Mouse (Mus musculus): ENCODE results near the gene Emc7. TPM values are rescaled to one million over a fixed set of nuclear protein-coding genes. Genes with fewer than 3 reads are reported as not detected.
A peak's percentile ranks its signal among the peaks of the same experiment; 100 is the strongest.
"Not testable (repeated sequence)": the region's sequence is repeated elsewhere in the genome, so short reads cannot be mapped to it uniquely, and the experiment has no call there.

The Emc7 gene
- 10 to 100 TPM; 16.2 to 16.8 TPM for total RNA-seq (2021)

- intact Hi-C loops (cut with DNase I): loop anchor here (2.0 kb wide), 4 partner anchors 36 to 192 kb away; partner anchors contain the start of genes Emc4 and Katnbl1
Measured at GRCm38 (mm10) chr2:112454862-112455564, at the start of gene Emc7. Emc7 (plus strand) TSS chr2:112454997.

GRCm38 (mm10) chr2:112407030-112407429, 47.8 kb upstream of the Emc7 start:
- DNase-seq: no peak
- intact Hi-C loops (cut with DNase I): no loop called here

More at GRCm38 (mm10) chr2:112454862-112455564, at the start of gene Emc7:
- DNase-seq: peak; percentile 98 to 99

- intact Hi-C loops (cut with DNase I): no loop called here
- DNase-seq: no peak
Measured at GRCm38 (mm10) chr2:112425308-112425707, 29.5 kb upstream of the Emc7 start.

- intact Hi-C loops (cut with DNase I); DNase-seq: not testable (repeated sequence)
Measured at GRCm38 (mm10) chr2:112428534-112428933, 26.3 kb upstream of the Emc7 start.

GRCm38 (mm10) chr2:112429665-112430064, 25.1 kb upstream of the Emc7 start:
- DNase-seq: no peak
- intact Hi-C loops (cut with DNase I): no loop called here

- intact Hi-C loops (cut with DNase I): no loop called here
- no peak for DNase-seq
Measured at GRCm38 (mm10) chr2:112430403-112430802, 24.4 kb upstream of the Emc7 start.

- DNase-seq: no peak
- intact Hi-C loops (cut with DNase I): no loop called here
Measured at GRCm38 (mm10) chr2:112432523-112432922, 22.3 kb upstream of the Emc7 start.

GRCm38 (mm10) chr2:112433359-112433758, 21.4 kb upstream of the Emc7 start:
- intact Hi-C loops (cut with DNase I): no loop called here
- DNase-seq: no peak

GRCm38 (mm10) chr2:112436292-112436691, 18.5 kb upstream of the Emc7 start:
- no peak for DNase-seq
- intact Hi-C loops (cut with DNase I): no loop called here

GRCm38 (mm10) chr2:112437589-112437988, 17.2 kb upstream of the Emc7 start:
- intact Hi-C loops (cut with DNase I): no loop called here
- no peak for DNase-seq

GRCm38 (mm10) chr2:112443491-112443890, 11.3 kb upstream of the Emc7 start:
- intact Hi-C loops (cut with DNase I): no loop called here

GRCm38 (mm10) chr2:112445511-112445910, 9.3 kb upstream of the Emc7 start:
- intact Hi-C loops (cut with DNase I): loop anchor here (5.0 kb wide), 1 partner anchor 37 kb away; the partner anchor contains the start of gene Chrm5
- DNase-seq: no peak

More at GRCm38 (mm10) chr2:112443491-112443890, 11.3 kb upstream of the Emc7 start:
- no peak for DNase-seq

GRCm38 (mm10) chr2:112448046-112448445, 6.8 kb upstream of the Emc7 start:
- intact Hi-C loops (cut with DNase I): loop anchor here (5.0 kb wide), 1 partner anchor 34 kb away; the partner anchor contains the start of gene Chrm5
- DNase-seq: not testable (repeated sequence)

GRCm38 (mm10) chr2:112448510-112449059, 6.2 kb upstream of the Emc7 start:
- intact Hi-C loops (cut with DNase I): loop anchor here (1.0 to 5.0 kb wide), 2 partner anchors 34 to 70 kb away; partner anchors contain the start of gene Chrm5
- DNase-seq: no peak

GRCm38 (mm10) chr2:112449597-112450296, 5.0 kb upstream of the Emc7 start:
- DNase-seq: peak in 1 of 2 experiments; percentile 16
- intact Hi-C loops (cut with DNase I): loop anchor here (1.0 to 5.0 kb wide), 2 partner anchors 33 to 71 kb away; partner anchors contain the start of gene Chrm5

GRCm38 (mm10) chr2:112452513-112452912, 2.3 kb upstream of the Emc7 start:
- intact Hi-C loops (cut with DNase I): not testable (repeated sequence)

GRCm38 (mm10) chr2:112454125-112454861, 504 bp upstream of the Emc7 start:
- no peak for DNase-seq
- intact Hi-C loops (cut with DNase I): loop anchor here (2.0 kb wide), 4 partner anchors 37 to 191 kb away; partner anchors contain the start of genes Emc4 and Katnbl1

More at GRCm38 (mm10) chr2:112452513-112452912, 2.3 kb upstream of the Emc7 start:
- DNase-seq: not testable (repeated sequence)

GRCm38 (mm10) chr2:112460557-112460956, 5.8 kb downstream of the Emc7 start:
- DNase-seq: no peak
- intact Hi-C loops (cut with DNase I): no loop called here

GRCm38 (mm10) chr2:112469542-112469941, 14.7 kb downstream of the Emc7 start:
- intact Hi-C loops (cut with DNase I): no loop called here
- no peak for DNase-seq

GRCm38 (mm10) chr2:112470961-112471381, 16.2 kb downstream of the Emc7 start:
- DNase-seq: no peak
- intact Hi-C loops (cut with DNase I): no loop called here

Data from heart, postnatal 36 days (tissue).